Mouse (Mus musculus): ENCODE data around the gene Optn.

Gene Optn

DNA sequence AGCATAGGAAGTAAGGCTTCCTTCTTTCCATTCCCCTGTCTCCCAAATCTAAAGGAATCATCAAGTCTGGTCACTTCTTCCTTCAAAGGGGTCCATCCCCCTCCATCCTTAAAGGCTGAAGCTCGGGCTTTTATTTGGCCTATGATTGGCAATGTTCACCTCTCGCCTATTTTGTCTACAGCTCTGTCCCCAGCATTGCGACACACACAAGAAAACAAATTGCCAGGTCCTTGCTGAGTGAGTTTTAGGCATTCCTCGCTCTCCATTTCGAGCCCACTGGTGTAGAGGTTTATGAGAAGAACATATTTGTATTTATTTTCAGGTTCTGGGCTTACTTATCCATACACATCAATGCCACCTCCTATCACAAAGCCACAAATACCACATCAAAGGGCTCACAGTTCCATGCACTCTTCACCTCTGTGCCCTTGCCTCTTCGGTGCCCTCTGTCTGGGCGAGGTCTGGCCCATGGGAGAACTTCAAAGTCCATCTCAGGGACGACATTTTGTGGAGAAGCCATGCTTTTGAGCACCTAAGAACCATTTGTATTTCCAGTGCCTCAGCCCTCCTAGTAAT, 2.6 kb downstream of the Optn start:
- no peak for DNase-seq (ENCODE audit: low spot score in 2 of 2)

DNA sequence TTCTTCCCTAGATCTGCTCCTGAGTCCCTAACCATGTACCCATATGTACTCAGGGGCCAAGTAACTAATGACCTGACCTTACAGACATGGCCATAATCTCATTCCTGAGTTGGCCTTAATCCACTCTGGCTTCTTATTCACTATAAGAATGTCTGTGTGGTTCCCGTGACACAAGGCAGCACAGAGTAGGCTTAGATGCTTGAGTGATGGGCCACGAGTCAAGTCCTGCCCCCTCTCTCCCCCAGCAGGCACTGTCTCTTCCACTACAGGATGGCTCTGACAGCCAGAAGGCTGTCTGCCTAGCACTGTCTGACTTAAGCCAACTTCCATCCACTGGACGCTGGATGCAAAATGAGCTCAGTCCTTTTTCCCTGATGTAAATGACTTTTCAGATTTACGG, 3.9 kb downstream of the Optn start:
- DNase-seq (ENCODE audit: low spot score in 2 of 2), result no peak

GRCm38 (mm10) chr2:5058436-5058835, 5.4 kb downstream of the Optn start:
- DNase-seq (ENCODE audit: low spot score in 2 of 2), result no peak

- no peak for DNase-seq (ENCODE audit: low spot score in 2 of 2)
Measured at GRCm38 (mm10) chr2:5050562-5050961, 13.3 kb downstream of the Optn start.

GRCm38 (mm10) chr2:5047016-5047415, 16.8 kb downstream of the Optn start:
- DNase-seq (ENCODE audit: low spot score in 2 of 2), result no peak

- no peak for DNase-seq (ENCODE audit: low spot score in 2 of 2)
Measured at GRCm38 (mm10) chr2:5045269-5045965, 18.4 kb downstream of the Optn start.

GRCm38 (mm10) chr2:5044321-5044720, 19.5 kb downstream of the Optn start:
- no peak for DNase-seq (ENCODE audit: low spot score in 2 of 2)

GRCm38 (mm10) chr2:5043476-5043761, 20.4 kb downstream of the Optn start:
- no peak for DNase-seq (ENCODE audit: low spot score in 2 of 2)

GRCm38 (mm10) chr2:5042616-5043475, 21.0 kb downstream of the Optn start:
- DNase-seq (ENCODE audit: low spot score in 2 of 2), result no peak

- no peak for DNase-seq (ENCODE audit: low spot score in 2 of 2)
Measured at GRCm38 (mm10) chr2:5041854-5042253, 22.0 kb downstream of the Optn start.

- DNase-seq (ENCODE audit: low spot score in 2 of 2), result no peak
Measured at GRCm38 (mm10) chr2:5040281-5041161, 23.3 kb downstream of the Optn start.

- no peak for DNase-seq (ENCODE audit: low spot score in 2 of 2)
Measured at GRCm38 (mm10) chr2:5039350-5040170, 24.3 kb downstream of the Optn start.

- DNase-seq (ENCODE audit: low spot score in 2 of 2), result no peak
Measured at GRCm38 (mm10) chr2:5038320-5038719, 25.5 kb downstream of the Optn start.

GRCm38 (mm10) chr2:5037390-5037789, 26.5 kb downstream of the Optn start:
- no peak for DNase-seq (ENCODE audit: low spot score in 2 of 2)

- DNase-seq (ENCODE audit: low spot score in 2 of 2), result no peak
Measured at GRCm38 (mm10) chr2:5036411-5037076, 27.3 kb downstream of the Optn start.

DNA sequence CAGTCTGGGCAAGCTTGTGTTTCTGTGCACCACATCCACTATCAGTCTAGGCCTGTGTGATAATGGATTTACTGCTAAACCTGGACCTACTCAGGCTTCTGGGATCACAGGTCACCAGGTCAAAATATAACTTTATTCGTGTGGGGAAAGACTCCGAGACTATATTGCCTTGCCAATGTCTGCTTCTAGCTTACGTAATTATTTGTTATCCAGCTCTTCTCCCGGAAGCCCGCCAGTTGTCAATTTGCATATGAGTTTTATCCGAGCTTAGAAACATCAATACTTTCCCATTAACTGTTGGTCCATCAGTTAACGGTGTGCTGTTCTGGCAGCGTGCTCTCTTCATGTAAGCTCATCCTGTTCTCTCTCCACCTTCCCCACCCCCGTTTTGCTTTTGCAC, 28.6 kb downstream of the Optn start:
- no peak for DNase-seq (ENCODE audit: low spot score in 2 of 2)

- no peak for DNase-seq (ENCODE audit: low spot score in 2 of 2)
Measured at GRCm38 (mm10) chr2:5034801-5035200, 29.1 kb downstream of the Optn start.

GRCm38 (mm10) chr2:5033546-5034420, 30.1 kb downstream of the Optn start:
- no peak for DNase-seq (ENCODE audit: low spot score in 2 of 2)

DNA sequence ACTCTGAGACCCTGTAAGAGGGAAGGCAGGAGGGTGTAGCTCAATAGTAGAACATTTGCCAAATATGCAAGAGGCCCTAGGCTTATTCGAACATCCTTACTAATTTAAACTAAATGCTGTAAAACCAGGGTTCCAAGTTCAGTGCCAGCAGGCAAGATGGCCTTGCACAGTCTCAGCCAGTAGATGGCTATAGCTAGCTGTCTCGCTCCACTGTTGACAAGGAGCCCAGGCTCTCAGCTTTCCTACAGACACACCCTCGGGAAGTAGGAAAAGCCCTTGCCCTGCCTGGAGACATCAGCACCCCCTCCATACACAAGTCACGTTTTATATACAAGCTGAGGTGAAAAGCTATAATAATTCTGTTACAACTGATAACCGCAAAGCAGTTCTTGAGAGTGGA, 31.2 kb downstream of the Optn start:
- DNase-seq (ENCODE audit: low spot score in 2 of 2), result no peak

DNA sequence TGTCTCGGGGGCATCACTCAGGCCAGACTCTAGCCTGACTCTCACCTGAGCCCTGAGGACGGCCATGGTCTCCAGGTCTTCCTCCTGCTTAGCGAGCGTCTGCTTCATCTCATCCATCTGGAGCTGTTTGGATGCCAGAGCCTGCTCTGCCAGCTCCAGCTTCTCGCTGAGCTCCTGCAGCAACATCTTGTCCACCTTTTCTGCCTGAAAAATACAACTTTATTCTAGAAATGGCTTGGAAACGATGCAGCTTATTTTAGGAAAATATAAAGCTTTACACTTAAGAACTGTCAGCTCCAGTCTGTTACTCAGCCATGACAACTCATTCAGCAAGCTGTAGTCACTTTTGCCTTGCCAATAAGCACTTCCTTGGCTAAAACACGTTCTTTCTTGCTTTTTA, 32.6 kb downstream of the Optn start:
- DNase-seq (ENCODE audit: low spot score in 2 of 2), result peak; percentile 27 to 49

Measured in frontal cortex, postnatal 36 days (tissue).